Mouse (Mus musculus): ENCODE measurements at regions not wholly inside any gene's neighbourhood (a gene's known extent, or its start where the extent isn't known, plus 50 kb on each side); places are given as distances from the start of the nearest gene placed in this dataset.

DNA sequence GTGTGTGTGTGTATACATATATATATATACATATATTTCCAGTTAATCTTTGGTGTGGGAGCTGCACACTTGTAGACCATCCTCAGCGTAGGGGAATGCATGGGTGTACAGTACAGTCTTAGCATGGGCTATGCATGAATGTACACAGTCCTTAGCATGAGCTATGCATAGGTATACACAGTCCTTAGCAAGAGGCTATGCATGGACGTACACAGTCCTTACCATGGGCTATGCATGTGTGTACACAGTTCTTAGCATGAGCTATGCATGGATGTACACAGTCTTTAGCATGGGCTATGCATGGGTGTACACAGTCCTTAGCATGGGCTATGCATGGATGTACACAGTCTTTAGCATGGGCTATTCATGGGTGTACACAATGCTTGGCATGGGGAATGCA is 70.5 kb downstream of the Rchy1 start:
- ATAC-seq (ENCODE audit: low FRiP score) = no peak

DNA sequence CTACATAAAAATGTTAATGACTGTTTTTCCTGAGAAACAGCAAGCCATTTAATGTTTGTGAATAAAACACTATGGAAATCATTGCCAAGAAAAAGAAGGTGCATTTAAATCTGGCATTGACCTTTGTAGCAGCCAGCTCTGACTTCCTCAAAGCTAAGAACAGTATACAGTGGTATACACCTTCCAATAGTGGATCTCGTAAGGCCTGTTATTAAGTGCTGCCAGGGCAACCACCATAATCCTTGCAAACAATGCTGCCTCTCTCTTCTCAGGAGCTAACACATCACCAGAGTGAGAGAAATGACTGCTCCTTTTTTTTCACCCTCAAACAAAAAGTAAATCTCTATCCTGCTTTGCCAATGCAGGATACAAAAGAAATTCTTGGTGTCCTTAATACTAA is 81.1 kb downstream of the Rchy1 start:
- Histone ChIP-seq H3K4me3 (replicated peaks; ENCODE audit: low read length) (no peak overlapping the region), H3K9ac (no peak overlapping the region), H3K4me2 (replicated peaks) (no peak overlapping the region), H3K27me3 (ENCODE audit: control insufficient read depth, insufficient read depth, low read length) (no peaks in the 10 kb centered on the region), H3K4me1 (replicated peaks; ENCODE audit: control insufficient read depth, insufficient read depth, low read length) (no peaks in the 10 kb centered on the region), H3K36me3 (replicated peaks; ENCODE audit: control insufficient read depth, insufficient read depth) (no peaks in the 10 kb centered on the region), H3K9me3 (ENCODE audit: control insufficient read depth, low read length) (peaks cover 5% of the 10 kb centered on the region; the same call in 1 of the 2 replicates), H3K27ac (no peak overlapping the region)
- ATAC-seq (ENCODE audit: low FRiP score) (no peak), DNase-seq (ENCODE audit: low spot score) (no peak)
- WGBS = 63% methylated on average over 1 of the region's 1 CpGs

More for the DNA sequence above, 70.5 kb downstream of the Rchy1 start:
- 91% methylated on average over 2 of the region's 2 CpGs for WGBS
- no peak for DNase-seq (ENCODE audit: low spot score)
- 0 out of 2 replicates have a peak, but pooled peaks cover 4% of the 10 kb centered on the region for H3K9me3 ChIP-seq (ENCODE audit: control insufficient read depth, low read length)
- no peak overlapping the region for H3K4me3 ChIP-seq (replicated peaks; ENCODE audit: low read length)
- no peaks in the 10 kb centered on the region for H3K4me1 ChIP-seq (replicated peaks; ENCODE audit: control insufficient read depth, insufficient read depth, low read length)
- H3K9ac ChIP-seq = no peak overlapping the region
- H3K4me2 ChIP-seq (replicated peaks) = no peak overlapping the region
- H3K27ac ChIP-seq = no peak overlapping the region
- H3K27me3 ChIP-seq (ENCODE audit: control insufficient read depth, insufficient read depth, low read length) = no peaks in the 10 kb centered on the region
- H3K36me3 ChIP-seq (replicated peaks; ENCODE audit: control insufficient read depth, insufficient read depth) = no peaks in the 10 kb centered on the region

DNA sequence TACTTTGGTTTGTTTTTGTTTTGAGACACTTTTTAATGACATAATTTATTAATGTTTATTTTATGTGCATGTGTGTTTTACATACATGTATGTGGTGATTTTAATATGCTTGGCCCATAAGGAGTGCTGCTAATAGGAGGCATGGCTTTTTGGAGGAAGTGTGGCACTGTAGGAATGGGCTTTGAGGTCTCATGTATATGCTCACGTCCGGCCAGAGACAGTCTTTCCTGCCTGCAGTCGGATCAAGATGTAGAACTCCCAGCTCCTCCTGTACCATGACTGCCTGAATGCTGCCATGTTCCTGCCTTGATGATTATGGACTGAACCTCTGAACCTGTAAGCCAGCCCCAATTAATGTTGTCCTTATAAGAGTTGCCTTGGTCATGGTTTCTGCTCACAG is 82.6 kb downstream of the Rchy1 start:
- ATAC-seq (ENCODE audit: low FRiP score) (no peak), DNase-seq (ENCODE audit: low spot score) (no peak)
- Histone ChIP-seq H3K9ac (no peak overlapping the region), H3K27me3 (ENCODE audit: control insufficient read depth, insufficient read depth, low read length) (no peaks in the 10 kb centered on the region), H3K4me3 (replicated peaks; ENCODE audit: low read length) (no peak overlapping the region), H3K36me3 (replicated peaks; ENCODE audit: control insufficient read depth, insufficient read depth) (no peaks in the 10 kb centered on the region), H3K4me1 (replicated peaks; ENCODE audit: control insufficient read depth, insufficient read depth, low read length) (peaks cover 7% of the 10 kb centered on the region), H3K9me3 (ENCODE audit: control insufficient read depth, low read length) (peaks cover 5% of the 10 kb centered on the region; the same call in 1 of the 2 replicates), H3K4me2 (replicated peaks) (no peak overlapping the region), H3K27ac (no peak overlapping the region)
- WGBS = 92% methylated on average over 3 of the region's 3 CpGs

DNA sequence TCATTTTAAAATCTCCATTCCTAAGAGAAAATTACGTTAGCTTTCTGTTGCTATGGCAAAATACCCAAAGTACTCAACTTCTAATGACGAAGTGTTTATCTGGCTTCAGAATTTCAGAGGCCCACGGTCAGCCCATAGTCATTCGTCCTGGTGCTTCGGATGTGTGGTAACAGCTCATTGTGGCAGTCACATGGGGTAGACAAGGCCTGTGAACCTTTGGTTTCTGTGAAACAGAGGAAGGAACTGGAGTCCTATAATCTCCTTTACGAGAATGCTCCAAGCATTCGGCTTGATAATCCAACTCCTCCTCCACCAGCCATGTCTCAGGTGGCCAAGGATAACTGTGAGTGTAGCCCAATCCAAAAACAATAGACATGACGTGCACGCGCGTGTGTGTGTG is 84.2 kb downstream of the Rchy1 start:
- Histone ChIP-seq H3K36me3 (replicated peaks; ENCODE audit: control insufficient read depth, insufficient read depth) (no peaks in the 10 kb centered on the region), H3K9me3 (ENCODE audit: control insufficient read depth, low read length) (peaks cover 5% of the 10 kb centered on the region; the same call in 1 of the 2 replicates), H3K4me3 (replicated peaks; ENCODE audit: low read length) (no peak overlapping the region), H3K4me2 (replicated peaks) (no peak overlapping the region), H3K9ac (no peak overlapping the region), H3K27ac (no peak overlapping the region), H3K27me3 (ENCODE audit: control insufficient read depth, insufficient read depth, low read length) (no peaks in the 10 kb centered on the region), H3K4me1 (replicated peaks; ENCODE audit: control insufficient read depth, insufficient read depth, low read length) (peaks cover 7% of the 10 kb centered on the region)
- WGBS = 92% methylated on average over 11 of the region's 11 CpGs
- no peak for ATAC-seq (ENCODE audit: low FRiP score)
- no peak for DNase-seq (ENCODE audit: low spot score)

DNA sequence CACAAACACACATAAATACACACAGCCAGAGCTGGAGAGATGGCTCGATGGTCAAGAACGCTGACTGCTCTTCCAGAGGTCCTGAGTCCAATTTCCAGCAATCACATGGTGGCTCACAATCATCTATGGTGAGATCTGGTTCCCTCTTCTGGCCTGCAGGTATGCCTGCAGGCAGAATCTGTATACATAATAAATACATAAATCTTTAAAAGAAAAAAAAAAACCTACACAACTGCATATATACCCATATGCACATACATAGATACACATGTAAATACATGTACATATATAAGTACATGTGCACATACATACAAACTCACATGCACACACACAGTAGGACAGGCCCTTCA is 86.2 kb downstream of the Rchy1 start:
- H3K9ac ChIP-seq = no peak overlapping the region
- peaks cover 7% of the 10 kb centered on the region for H3K4me1 ChIP-seq (replicated peaks; ENCODE audit: control insufficient read depth, insufficient read depth, low read length)
- H3K9me3 ChIP-seq (ENCODE audit: control insufficient read depth, low read length) = no peaks in the 10 kb centered on the region
- DNase-seq (ENCODE audit: low spot score) (no peak), ATAC-seq (ENCODE audit: low FRiP score) (no peak)
- no peak overlapping the region for H3K4me3 ChIP-seq (replicated peaks; ENCODE audit: low read length)
- no peak overlapping the region for H3K4me2 ChIP-seq (replicated peaks)
- H3K27ac ChIP-seq = peak overlapping the region; percentile 48; the same call in 1 of the 2 replicates
- WGBS = 74% methylated on average over 2 of the region's 2 CpGs
- no peaks in the 10 kb centered on the region for H3K36me3 ChIP-seq (replicated peaks; ENCODE audit: control insufficient read depth, insufficient read depth)
- H3K27me3 ChIP-seq (ENCODE audit: control insufficient read depth, insufficient read depth, low read length) = no peaks in the 10 kb centered on the region

DNA sequence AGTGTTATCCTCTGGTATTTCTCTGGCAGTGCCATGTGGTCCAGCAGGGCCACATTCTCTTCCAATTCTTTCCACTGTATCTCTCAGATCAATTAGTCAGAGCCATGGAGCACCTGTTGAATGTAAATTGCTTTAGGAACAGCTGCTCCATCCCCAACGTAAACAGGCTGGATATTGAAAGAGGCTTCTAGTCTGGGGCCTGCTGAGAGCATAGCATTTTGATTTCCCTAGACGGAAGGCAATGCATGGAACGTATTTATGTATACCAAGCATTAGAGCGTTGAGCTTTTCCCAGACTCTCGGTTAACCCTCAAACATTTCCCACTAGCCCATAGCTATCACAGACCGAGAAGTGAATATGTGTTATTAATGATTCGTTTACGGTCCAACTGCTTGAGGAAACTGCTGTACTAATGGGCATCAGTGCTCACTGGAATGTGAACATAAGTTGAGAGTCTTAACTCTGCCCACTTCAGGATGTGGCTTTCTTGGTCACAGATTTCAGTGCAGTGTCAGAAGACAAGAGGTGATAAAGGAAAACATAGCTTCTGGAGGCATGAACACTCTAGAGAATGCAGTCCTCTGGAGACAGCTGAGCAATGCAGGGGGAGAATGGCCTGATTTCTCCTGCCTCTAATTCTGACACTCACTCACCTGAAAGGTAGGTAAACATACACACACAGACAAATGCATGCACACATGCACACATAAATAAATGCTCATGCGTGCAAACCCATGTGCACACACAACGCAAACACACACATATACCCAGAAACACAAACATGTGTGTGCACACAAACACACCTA is 86.8 kb downstream of the Rchy1 start:
- H3K9ac ChIP-seq = no peak overlapping the region
- no peaks in the 10 kb centered on the region for H3K27me3 ChIP-seq (ENCODE audit: control insufficient read depth, insufficient read depth, low read length)
- peak; percentile 83 for ATAC-seq (ENCODE audit: low FRiP score)
- WGBS = 49% methylated on average over 10 of the region's 10 CpGs
- peak; percentile 46 for DNase-seq (ENCODE audit: low spot score)
- no peak overlapping the region for H3K4me3 ChIP-seq (replicated peaks; ENCODE audit: low read length)
- H3K4me1 ChIP-seq (replicated peaks; ENCODE audit: control insufficient read depth, insufficient read depth, low read length) = peaks cover 7% of the 10 kb centered on the region
- H3K9me3 ChIP-seq (ENCODE audit: control insufficient read depth, low read length) = no peaks in the 10 kb centered on the region
- peak overlapping the region; percentile 48; the same call in 1 of the 2 replicates for H3K27ac ChIP-seq
- no peaks in the 10 kb centered on the region for H3K36me3 ChIP-seq (replicated peaks; ENCODE audit: control insufficient read depth, insufficient read depth)
- H3K4me2 ChIP-seq (replicated peaks) = no peak overlapping the region

DNA sequence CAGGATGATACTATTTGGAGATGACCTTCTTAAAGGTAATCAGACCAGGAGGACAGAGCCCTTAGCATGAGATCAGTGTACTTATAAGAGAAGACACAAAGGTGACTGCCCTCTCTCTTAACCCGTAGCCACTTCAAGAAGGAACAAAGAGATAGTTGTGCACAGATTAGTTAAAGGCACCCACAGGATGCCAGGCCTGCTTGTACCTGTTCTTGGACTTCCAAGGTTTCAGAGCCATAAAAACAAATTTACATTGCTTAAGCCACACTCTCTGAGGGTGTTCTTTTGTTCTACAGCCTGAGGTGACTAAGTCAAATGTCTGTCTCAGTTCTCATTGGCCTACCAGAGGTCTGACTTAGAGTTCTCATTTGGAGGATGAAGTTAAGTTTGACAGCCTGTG is 90.1 kb downstream of the Rchy1 start:
- no peaks in the 10 kb centered on the region for H3K9me3 ChIP-seq (ENCODE audit: control insufficient read depth, low read length)
- ATAC-seq (ENCODE audit: low FRiP score) (no peak), DNase-seq (ENCODE audit: low spot score) (no peak)
- H3K27me3 ChIP-seq (ENCODE audit: control insufficient read depth, insufficient read depth, low read length) = no peaks in the 10 kb centered on the region
- WGBS = 78% methylated on average over 1 of the region's 1 CpGs
- H3K4me2 ChIP-seq (replicated peaks) = no peak overlapping the region
- peaks cover 7% of the 10 kb centered on the region for H3K4me1 ChIP-seq (replicated peaks; ENCODE audit: control insufficient read depth, insufficient read depth, low read length)
- H3K9ac ChIP-seq = no peak overlapping the region
- H3K4me3 ChIP-seq (replicated peaks; ENCODE audit: low read length) = no peak overlapping the region
- no peak overlapping the region for H3K27ac ChIP-seq
- H3K36me3 ChIP-seq (replicated peaks; ENCODE audit: control insufficient read depth, insufficient read depth) = no peaks in the 10 kb centered on the region

DNA sequence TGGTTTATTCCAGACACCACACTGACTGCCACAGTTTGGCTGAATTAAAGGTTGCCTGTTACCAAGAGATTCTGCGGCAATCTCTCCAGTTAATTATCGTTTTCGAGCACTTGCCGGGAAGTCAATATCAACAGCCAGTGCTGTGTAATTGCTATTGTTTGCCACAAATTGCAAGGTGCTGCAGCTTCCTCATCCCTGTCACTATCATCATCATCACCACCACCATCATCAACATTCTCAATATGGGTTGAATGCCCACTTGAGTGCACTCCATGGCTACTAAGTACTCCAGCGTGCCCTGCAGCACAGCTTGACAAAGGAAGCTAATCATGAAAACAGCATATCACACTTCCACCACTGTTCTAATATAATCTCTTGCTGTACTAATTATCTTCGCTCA is 93.1 kb downstream of the Rchy1 start:
- H3K36me3 ChIP-seq (replicated peaks; ENCODE audit: control insufficient read depth, insufficient read depth) = no peaks in the 10 kb centered on the region
- no peaks in the 10 kb centered on the region for H3K9me3 ChIP-seq (ENCODE audit: control insufficient read depth, low read length)
- DNase-seq (ENCODE audit: low spot score) (no peak), ATAC-seq (ENCODE audit: low FRiP score) (peak; percentile 57)
- WGBS = 82% methylated on average over 6 of the region's 6 CpGs
- H3K4me2 ChIP-seq (replicated peaks) = no peak overlapping the region
- H3K27me3 ChIP-seq (ENCODE audit: control insufficient read depth, insufficient read depth, low read length) = no peaks in the 10 kb centered on the region
- no peak overlapping the region for H3K9ac ChIP-seq
- peak overlapping the region; percentile 49; the same call in 1 of the 2 replicates for H3K27ac ChIP-seq
- H3K4me3 ChIP-seq (replicated peaks; ENCODE audit: low read length) = no peak overlapping the region
- no peaks in the 10 kb centered on the region for H3K4me1 ChIP-seq (replicated peaks; ENCODE audit: control insufficient read depth, insufficient read depth, low read length)

DNA sequence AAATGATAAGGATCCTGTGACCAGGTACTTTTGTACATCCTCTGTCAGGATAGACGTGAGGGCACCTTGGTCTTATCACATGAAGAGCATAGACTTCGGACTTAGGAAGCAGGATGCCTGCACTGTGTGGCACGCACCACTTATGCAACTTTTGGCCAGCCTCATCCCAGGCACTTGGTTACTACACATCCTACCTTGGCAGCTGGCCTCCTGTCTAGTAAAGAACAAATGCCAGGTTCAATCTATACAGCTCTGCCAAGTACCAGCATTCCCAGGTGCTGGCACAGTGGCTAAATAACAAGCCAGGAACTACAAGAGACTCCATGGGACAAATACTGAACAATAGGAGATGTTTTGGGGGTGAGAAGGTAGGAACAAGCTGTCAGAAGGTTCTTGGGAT is 96.7 kb downstream of the Rchy1 start:
- H3K27ac ChIP-seq = no peak overlapping the region
- H3K27me3 ChIP-seq (ENCODE audit: control insufficient read depth, insufficient read depth, low read length) = no peaks in the 10 kb centered on the region
- DNase-seq (ENCODE audit: low spot score) (no peak), ATAC-seq (ENCODE audit: low FRiP score) (no peak)
- H3K4me3 ChIP-seq (replicated peaks; ENCODE audit: low read length) = no peak overlapping the region
- H3K9ac ChIP-seq = no peak overlapping the region
- H3K4me1 ChIP-seq (replicated peaks; ENCODE audit: control insufficient read depth, insufficient read depth, low read length) = no peaks in the 10 kb centered on the region
- no peaks in the 10 kb centered on the region for H3K36me3 ChIP-seq (replicated peaks; ENCODE audit: control insufficient read depth, insufficient read depth)
- no peak overlapping the region for H3K4me2 ChIP-seq (replicated peaks)
- no peaks in the 10 kb centered on the region for H3K9me3 ChIP-seq (ENCODE audit: control insufficient read depth, low read length)
- WGBS = 94% methylated on average over 3 of the region's 3 CpGs

DNA sequence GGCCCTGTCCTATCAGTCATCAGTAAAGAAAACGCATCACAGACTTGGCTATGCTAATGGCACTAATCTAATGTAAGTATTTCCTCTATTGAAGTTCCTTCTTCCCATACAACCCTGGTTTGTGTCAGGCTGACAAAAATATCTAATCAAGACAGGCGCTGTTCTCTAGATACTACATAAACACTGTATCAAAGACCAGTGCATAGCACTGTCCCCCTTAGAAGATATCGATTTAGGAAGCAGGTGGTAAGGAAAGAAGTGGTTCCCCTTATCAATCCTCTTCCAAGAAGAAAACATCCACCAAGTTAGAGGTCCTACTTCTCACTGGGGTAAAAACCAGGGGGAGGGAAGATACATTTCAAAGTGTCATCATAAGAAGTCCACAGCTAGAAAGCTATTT is 97.5 kb downstream of the Rchy1 start:
- no peaks in the 10 kb centered on the region for H3K36me3 ChIP-seq (replicated peaks; ENCODE audit: control insufficient read depth, insufficient read depth)
- no peaks in the 10 kb centered on the region for H3K27me3 ChIP-seq (ENCODE audit: control insufficient read depth, insufficient read depth, low read length)
- no peak overlapping the region for H3K27ac ChIP-seq
- H3K9ac ChIP-seq = no peak overlapping the region
- H3K4me3 ChIP-seq (replicated peaks; ENCODE audit: low read length) = no peak overlapping the region
- DNase-seq (ENCODE audit: low spot score) = no peak
- no peaks in the 10 kb centered on the region for H3K9me3 ChIP-seq (ENCODE audit: control insufficient read depth, low read length)
- no peak overlapping the region for H3K4me2 ChIP-seq (replicated peaks)
- H3K4me1 ChIP-seq (replicated peaks; ENCODE audit: control insufficient read depth, insufficient read depth, low read length) = no peaks in the 10 kb centered on the region
- 89% methylated on average over 3 of the region's 3 CpGs for WGBS
- no peak for ATAC-seq (ENCODE audit: low FRiP score)

All from hindbrain, embryonic 14.5 days (tissue).